In genomic region chr11:22741998-22742626, GRCm38 (mm10) we compare ENCODE assay signal across 23 mouse cellular contexts.
A peak's percentile ranks its signal among the peaks of the same experiment; 100 is the strongest.
DNase-seq lines count a peak whose midpoint lies in the region; ATAC-seq and TF ChIP-seq lines count a peak whose summit lies in the region.
"Had no signal": no experiment of that assay in that cellular context is flagged by ENCODE, and none has a peak within 500 bp of the region (broad histone marks: within the 10 kb centered on the region; RNA-seq: fewer than 3 reads in every experiment).

No protein-coding gene starts in this region.

- no peak overlapping the region for H3K4me2 ChIP-seq in forebrain, embryonic 12.5 days
- no peak overlapping the region for H3K4me2 ChIP-seq in forebrain, embryonic 16.5 days (ENCODE audit: low read length)
- no peak overlapping the region for H3K4me2 ChIP-seq in embryonic facial prominence, embryonic 15.5 days (replicated peaks)
- no peak overlapping the region for H3K4me2 ChIP-seq in midbrain, embryonic 16.5 days (ENCODE audit: low read length)
- H3K4me2 ChIP-seq: hindbrain, embryonic 14.5 days; intestine, embryonic 15.5 days; liver, embryonic 11.5 days; lung, embryonic 14.5 days; neural tube, embryonic 15.5 days; stomach, embryonic 15.5 days had no signal

- no peak overlapping the region for H3K9ac ChIP-seq in forebrain, embryonic 12.5 days
- H3K9ac ChIP-seq in forebrain, embryonic 16.5 days (replicated peaks; ENCODE audit: low read depth, low read length), result no peak overlapping the region
- H3K9ac ChIP-seq in embryonic facial prominence, embryonic 15.5 days, result no peak overlapping the region
- H3K9ac ChIP-seq in midbrain, embryonic 16.5 days (ENCODE audit: low read depth, low read length), result no peak overlapping the region
- H3K9ac ChIP-seq: hindbrain, embryonic 14.5 days; intestine, embryonic 15.5 days; lung, embryonic 14.5 days; neural tube, embryonic 15.5 days; stomach, embryonic 15.5 days had no signal

- no peak overlapping the region for H3K4me3 ChIP-seq in forebrain, embryonic 12.5 days (replicated peaks)
- H3K4me3 ChIP-seq in forebrain, embryonic 16.5 days (replicated peaks; ENCODE audit: low read length), result no peak overlapping the region
- no peak overlapping the region for H3K4me3 ChIP-seq in embryonic facial prominence, embryonic 15.5 days (replicated peaks)
- no peak overlapping the region for H3K4me3 ChIP-seq in midbrain, embryonic 16.5 days (ENCODE audit: low read depth, low read length)
- H3K4me3 ChIP-seq: heart, embryonic 10.5 days; intestine, embryonic 15.5 days; left cerebral cortex, adult 2 months; limb, embryonic 10.5 days; myocyte; neural tube, embryonic 15.5 days; stomach, embryonic 15.5 days had no signal

- 13% methylated on average over 7 of the region's 7 CpGs for WGBS in forebrain, embryonic 12.5 days
- WGBS in forebrain, embryonic 16.5 days, result 11% methylated on average over 7 of the region's 7 CpGs
- 40% methylated on average over 7 of the region's 7 CpGs for WGBS in embryonic facial prominence, embryonic 15.5 days
- 9% methylated on average over 7 of the region's 7 CpGs for WGBS in midbrain, embryonic 16.5 days

- no peaks in the 10 kb centered on the region for H3K9me3 ChIP-seq in forebrain, embryonic 12.5 days
- no peaks in the 10 kb centered on the region for H3K9me3 ChIP-seq in forebrain, embryonic 16.5 days (ENCODE audit: control insufficient read depth, low read length)
- H3K9me3 ChIP-seq in embryonic facial prominence, embryonic 15.5 days (replicated peaks), result peaks cover 5% of the 10 kb centered on the region; the same call in 1 of the 2 replicates
- no peaks in the 10 kb centered on the region for H3K9me3 ChIP-seq in midbrain, embryonic 16.5 days (replicated peaks; ENCODE audit: control insufficient read depth, low read length, poor library complexity, severe bottlenecking)
- H3K9me3 ChIP-seq: limb, embryonic 10.5 days; stomach, embryonic 15.5 days had no signal

- no peaks in the 10 kb centered on the region for H3K36me3 ChIP-seq in forebrain, embryonic 12.5 days (replicated peaks)
- no peaks in the 10 kb centered on the region for H3K36me3 ChIP-seq in forebrain, embryonic 16.5 days (ENCODE audit: control insufficient read depth, insufficient read depth)
- no peaks in the 10 kb centered on the region for H3K36me3 ChIP-seq in embryonic facial prominence, embryonic 15.5 days
- no peaks in the 10 kb centered on the region for H3K36me3 ChIP-seq in midbrain, embryonic 16.5 days (ENCODE audit: control insufficient read depth, insufficient read depth, low read length)
- H3K36me3 ChIP-seq: intestine, embryonic 15.5 days; limb, embryonic 10.5 days; neural tube, embryonic 15.5 days; stomach, embryonic 15.5 days had no signal

- TF ChIP-seq POLR2A in brain, embryonic 14.5 days (IDR thresholded peaks at IDR 0.05; ENCODE audit: borderline replicate concordance, extremely low read depth, insufficient read depth, insufficient read length, poor library complexity, severe bottlenecking), result no peak

- TF ChIP-seq CTCF in brain, embryonic 14.5 days (IDR thresholded peaks at IDR 0.05; ENCODE audit: borderline replicate concordance, extremely low read depth, insufficient read depth, insufficient read length), result no peak

- peak overlapping the region; percentile 19; the same call in 1 of the 2 replicates for H3K27ac ChIP-seq in forebrain, embryonic 12.5 days
- no peak overlapping the region for H3K27ac ChIP-seq in forebrain, embryonic 16.5 days (ENCODE audit: low read length)
- H3K27ac ChIP-seq in embryonic facial prominence, embryonic 15.5 days (replicated peaks), result 0 out of 2 replicates have a peak overlapping the region, but pooled peaks have one; percentile 41
- no peak overlapping the region for H3K27ac ChIP-seq in midbrain, embryonic 16.5 days (ENCODE audit: low read length)
- H3K27ac ChIP-seq: heart, embryonic 10.5 days; hindbrain, embryonic 14.5 days; intestine, embryonic 15.5 days; kidney, postnatal 0 days; left cerebral cortex, adult 2 months; limb, embryonic 10.5 days; neural tube, embryonic 15.5 days; stomach, embryonic 15.5 days had no signal

- no peak for ATAC-seq in forebrain, embryonic 12.5 days (ENCODE audit: low FRiP score)
- ATAC-seq in forebrain, embryonic 16.5 days, result no peak
- peak; percentile 67; the same call in 1 of the 2 replicates for ATAC-seq in embryonic facial prominence, embryonic 15.5 days (ENCODE audit: insufficient number of reproducible peaks, low FRiP score, low TSS enrichment, low read depth)
- ATAC-seq in midbrain, embryonic 16.5 days, result peak; percentile 28; the same call in 1 of the 2 replicates
- ATAC-seq in megakaryocyte progenitor cell, adult 5-6 weeks (replicated peaks; ENCODE audit: poor library complexity), result no peak
- ATAC-seq: intestine, embryonic 15.5 days had no signal

- DNase-seq in brain, embryonic 14.5 days (ENCODE audit: low read depth), result peak; percentile 59
- DNase-seq in adipocyte (ENCODE audit: low spot score), result no peak
- DNase-seq in right cerebral cortex, postnatal 4 days, result no peak
- DNase-seq: adrenal gland, postnatal 25 days; cerebellum, adult 8-10 months; heart, postnatal 10 days; thymus, adult 2 months had no signal

- H3K4me1 ChIP-seq in forebrain, embryonic 12.5 days, result peaks cover 8% of the 10 kb centered on the region
- H3K4me1 ChIP-seq in forebrain, embryonic 16.5 days (replicated peaks; ENCODE audit: control insufficient read depth, insufficient read depth, low read length), result peaks cover 5% of the 10 kb centered on the region
- 0 out of 2 replicates have a peak, but pooled peaks cover 2% of the 10 kb centered on the region for H3K4me1 ChIP-seq in embryonic facial prominence, embryonic 15.5 days
- no peaks in the 10 kb centered on the region for H3K4me1 ChIP-seq in midbrain, embryonic 16.5 days (ENCODE audit: control insufficient read depth, insufficient read depth, low read length)
- H3K4me1 ChIP-seq: heart, embryonic 10.5 days; intestine, embryonic 15.5 days; limb, embryonic 10.5 days; neural tube, embryonic 15.5 days had no signal

- no peaks in the 10 kb centered on the region for H3K27me3 ChIP-seq in forebrain, embryonic 12.5 days
- H3K27me3 ChIP-seq in forebrain, embryonic 16.5 days (replicated peaks; ENCODE audit: control insufficient read depth, insufficient read depth, low read length), result no peaks in the 10 kb centered on the region
- H3K27me3 ChIP-seq in embryonic facial prominence, embryonic 15.5 days, result no peaks in the 10 kb centered on the region
- no peaks in the 10 kb centered on the region for H3K27me3 ChIP-seq in midbrain, embryonic 16.5 days (ENCODE audit: control insufficient read depth, insufficient read depth, low read depth, low read length)
- H3K27me3 ChIP-seq: intestine, embryonic 15.5 days; neural tube, embryonic 15.5 days; stomach, embryonic 15.5 days had no signal

Comparison
In these comparisons a context has a peak if more than half of its experiments do, and no peak if none do; other contexts are left out.
1. H3K27ac ChIP-seq: peak in forebrain, embryonic 12.5 days (single experiment) and embryonic facial prominence, embryonic 15.5 days (single experiment); none in forebrain, embryonic 16.5 days (single experiment) and midbrain, embryonic 16.5 days (single experiment).
2. ATAC-seq: peak in embryonic facial prominence, embryonic 15.5 days (single experiment) and midbrain, embryonic 16.5 days (single experiment); none in forebrain, embryonic 12.5 days (single experiment), forebrain, embryonic 16.5 days (single experiment) and megakaryocyte progenitor cell, adult 5-6 weeks (single experiment).